Mouse (Mus musculus) ES-E14 (cell line): ENCODE results near the gene Lrp5. TPM values are rescaled to one million over a fixed set of nuclear protein-coding genes. Genes with fewer than 3 reads are reported as not detected.
"Not testable (repeated sequence)": the region's sequence is repeated elsewhere in the genome, so short reads cannot be mapped to it uniquely, and the experiment has no call there.

Experiments used
- DNase-seq: peaks from one replicate; pipeline ENCODE4 v3.0.0-alpha.2; 2013; ENCODE audit warnings: low read depth, low spot score
- H3K27ac ChIP-seq: 2 replicates; pipeline ENCODE4 v1.5.1; 2012; ENCODE audit warnings: low read depth, mild to moderate bottlenecking, low read length, moderate library complexity, mixed read lengths; ENCODE audit not compliant: poor library complexity, insufficient read depth, severe bottlenecking
- H3K36me3 ChIP-seq: 2 replicates; pipeline ENCODE4 v1.6.1; 2012; ENCODE audit warnings: mild to moderate bottlenecking, low read length, moderate library complexity, mixed read lengths; ENCODE audit not compliant: control insufficient read depth, poor library complexity, insufficient read depth, severe bottlenecking
- H3K4me1 ChIP-seq, 2 experiments: fragments of 150-350 bp in 1 of 2; sonication (generic) in 1 of 2; 2 replicates each; pipeline ENCODE4 v1.6.1; 2012; ENCODE audit warnings: low read length in 2 of 2, mild to moderate bottlenecking in 1 of 2, mixed read lengths in 1 of 2; ENCODE audit not compliant: control insufficient read depth in 2 of 2, insufficient read depth in 2 of 2, poor library complexity in 1 of 2
- H3K4me3 ChIP-seq, 2 experiments: fragments of 150-350 bp in 1 of 2; sonication (generic) in 1 of 2; 2 replicates each; pipeline ENCODE4 v1.5.1; 2012; ENCODE audit warnings: low read length in 2 of 2, low read depth in 1 of 2, mild to moderate bottlenecking in 1 of 2, mixed read lengths in 1 of 2; ENCODE audit not compliant: insufficient read depth in 1 of 2, poor library complexity in 1 of 2, severe bottlenecking in 1 of 2
- H3K9ac ChIP-seq: 2 replicates; pipeline ENCODE4 v1.6.1; 2012; ENCODE audit warnings: low read depth, mild to moderate bottlenecking, low read length, mixed read lengths; ENCODE audit not compliant: poor library complexity, insufficient read depth, severe bottlenecking
- H3K9me3 ChIP-seq: fragments of 150-350 bp; sonication (generic); 2 replicates; pipeline ENCODE4 v1.6.1; 2012; ENCODE audit warnings: low read depth, mild to moderate bottlenecking, low read length; ENCODE audit not compliant: control insufficient read depth, insufficient read depth
- CHD2 ChIP-seq: IDR thresholded peaks from 2 replicates; pipeline ENCODE4 v1.6.1; 2014; ENCODE audit warnings: mild to moderate bottlenecking, low read depth, low read length, inconsistent platforms
- HCFC1 ChIP-seq: IDR thresholded peaks from 2 replicates; pipeline ENCODE4 v1.6.1; 2012; ENCODE audit warnings: low read length, inconsistent platforms, borderline replicate concordance; ENCODE audit not compliant: insufficient read depth
- MAFK ChIP-seq: IDR thresholded peaks from 2 replicates; pipeline ENCODE4 v1.6.1; 2014; ENCODE audit warnings: mild to moderate bottlenecking, low read depth, low read length, inconsistent platforms; ENCODE audit not compliant: insufficient read depth
- ZC3H11A ChIP-seq: IDR thresholded peaks from 2 replicates; pipeline ENCODE4 v1.6.1; 2012; ENCODE audit warnings: low read depth, mild to moderate bottlenecking, inconsistent platforms, low read length, borderline replicate concordance
- ZNF384 ChIP-seq: IDR thresholded peaks from 2 replicates; pipeline ENCODE4 v1.6.1; 2012; ENCODE audit warnings: low read depth, low read length, inconsistent platforms
- in situ Hi-C, 2 experiments: fragments of 600-800 bp; cut with MboI; formaldehyde crosslinking; loops; one replicate each; pipeline ENCODE4 v1.15.1; 2025; ENCODE audit warnings: low sequenced_read_pairs in 2 of 2, inconsistent platforms in 1 of 2; ENCODE audit not compliant: unreplicated experiment in 2 of 2
- total RNA-seq: library from RNA; depleted of rRNA; stranded (reverse); fragments of 300-350 nt; gene quantifications from 2 replicates; pipeline ENCODE4 v1.2.3, GENCODE M21; 2012

Gene Lrp5
- total RNA-seq, 1 experiment = 46.1 TPM

DNA sequence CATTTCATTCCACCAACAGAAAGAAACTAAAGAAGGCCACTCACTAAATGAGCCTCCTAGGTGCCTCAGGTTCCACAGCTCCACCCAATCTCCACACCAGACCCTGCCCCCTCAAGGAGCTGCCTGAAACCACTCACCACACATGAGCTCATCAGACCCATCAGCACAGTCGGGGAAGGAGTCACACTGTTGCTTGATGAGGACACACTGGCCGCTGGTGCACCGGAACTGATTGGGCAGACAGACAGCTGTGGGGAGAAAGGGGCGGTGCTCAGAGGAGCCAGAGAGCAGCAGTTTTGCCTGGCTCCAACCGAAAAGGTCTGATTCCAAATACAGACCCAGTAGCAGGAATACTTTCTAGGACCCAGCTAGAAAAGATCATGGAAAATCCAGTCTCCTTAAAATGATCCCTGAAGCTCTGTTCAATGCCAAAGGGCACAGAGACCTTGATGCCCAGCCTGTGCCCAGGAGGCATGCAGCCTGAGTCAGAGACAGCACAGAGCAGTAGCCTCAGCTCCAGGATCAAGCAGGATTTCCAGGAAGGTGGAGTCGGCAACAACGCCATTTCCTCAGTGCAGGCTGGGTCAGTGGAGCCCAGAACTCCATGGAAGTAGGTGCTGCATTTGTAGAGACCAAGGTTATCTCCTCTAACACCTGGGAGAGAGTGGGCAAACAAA, 92.8 kb downstream of the Lrp5 start:
- H3K4me1 ChIP-seq = no peaks in the 10 kb centered on the region
- no peak overlapping the region for H3K27ac ChIP-seq
- no peaks in the 10 kb centered on the region for H3K9me3 ChIP-seq
- peaks cover 37% of the 10 kb centered on the region; the same call in 1 of the 2 replicates for H3K36me3 ChIP-seq
- in situ Hi-C loops = no loop called here
- DNase-seq = no peak
- H3K9ac ChIP-seq = no peak overlapping the region
- H3K4me3 ChIP-seq = no peak overlapping the region
- no peak for TF ChIP-seq CHD2
- no peak for TF ChIP-seq MAFK

- no peak overlapping the region for H3K9ac ChIP-seq
- H3K9me3 ChIP-seq = no peaks in the 10 kb centered on the region
- H3K4me3 ChIP-seq = no peak overlapping the region
- no peak overlapping the region for H3K27ac ChIP-seq
- TF ChIP-seq ZC3H11A = no peak
- no peak for TF ChIP-seq MAFK
- no peak for TF ChIP-seq HCFC1
- TF ChIP-seq CHD2 = no peak
- TF ChIP-seq ZNF384 = no peak
- in situ Hi-C loops = no loop called here
- peaks cover 39% of the 10 kb centered on the region; the same call in 1 of the 2 replicates for H3K36me3 ChIP-seq
- DNase-seq = no peak
- peaks cover 0 to 3% of the 10 kb centered on the region in 2 experiments; a peak in 1 of 4 replicates for H3K4me1 ChIP-seq
Observed at GRCm38 (mm10) chr19:3589968-3590367, 96.4 kb downstream of the Lrp5 start.

- H3K27ac ChIP-seq = no peak overlapping the region
- H3K36me3 ChIP-seq = peaks cover 38% of the 10 kb centered on the region; the same call in 1 of the 2 replicates
- H3K4me1 ChIP-seq = peaks cover 0 to 3% of the 10 kb centered on the region in 2 experiments; a peak in 1 of 4 replicates
- no peaks in the 10 kb centered on the region for H3K9me3 ChIP-seq
- H3K4me3 ChIP-seq = no peak overlapping the region
- no peak for DNase-seq
- no peak overlapping the region for H3K9ac ChIP-seq
- no peak for TF ChIP-seq CHD2
- TF ChIP-seq ZC3H11A = no peak
- TF ChIP-seq HCFC1 = no peak
- no peak for TF ChIP-seq MAFK
- TF ChIP-seq ZNF384 = no peak
- in situ Hi-C loops = no loop called here
Observed at GRCm38 (mm10) chr19:3589547-3589946, 96.8 kb downstream of the Lrp5 start.

GRCm38 (mm10) chr19:3587729-3588128, 98.6 kb downstream of the Lrp5 start:
- H3K36me3 ChIP-seq = peaks cover 28% of the 10 kb centered on the region; the same call in 1 of the 2 replicates

DNA sequence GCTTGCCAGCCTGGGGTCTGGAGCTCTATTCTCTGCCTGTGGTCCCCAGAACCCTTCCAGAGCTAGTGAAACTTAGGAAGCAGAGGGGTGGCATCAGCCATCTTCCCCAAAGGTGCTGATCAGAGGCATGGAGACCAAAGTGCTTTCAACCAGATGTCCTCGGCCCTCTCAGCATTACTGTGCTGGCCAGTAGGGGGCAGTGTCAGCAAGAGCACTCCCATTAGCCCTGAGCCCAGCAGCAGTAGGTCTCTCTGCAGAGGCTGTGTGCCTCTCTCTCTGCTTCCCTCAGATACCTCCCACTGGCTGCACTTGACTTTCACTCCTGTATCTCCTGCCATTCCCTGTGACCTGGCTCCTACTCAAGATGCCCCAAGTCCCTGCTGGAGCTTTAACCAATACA, 99.8 kb downstream of the Lrp5 start:
- in situ Hi-C loops = no loop called here
- H3K4me1 ChIP-seq = peaks cover 0 to 3% of the 10 kb centered on the region in 2 experiments; a peak in 1 of 4 replicates
- peaks cover 28% of the 10 kb centered on the region; the same call in 1 of the 2 replicates for H3K36me3 ChIP-seq
- no peak for DNase-seq
- H3K9ac ChIP-seq = no peak overlapping the region
- TF ChIP-seq MAFK (no peak), CHD2 (no peak), HCFC1 (no peak), ZNF384 (no peak), ZC3H11A (no peak)
- H3K4me3 ChIP-seq = no peak overlapping the region
- no peaks in the 10 kb centered on the region for H3K9me3 ChIP-seq
- H3K27ac ChIP-seq = no peak overlapping the region

More at GRCm38 (mm10) chr19:3587729-3588128, 98.6 kb downstream of the Lrp5 start:
- DNase-seq, H3K27ac ChIP-seq, in situ Hi-C loops, H3K9ac ChIP-seq, H3K4me3 ChIP-seq, H3K9me3 ChIP-seq, H3K4me1 ChIP-seq: not testable (repeated sequence)
